Mouse (Mus musculus) heart, adult 11 months (tissue): ENCODE results near the gene Ate1.
"Not testable (repeated sequence)": the region's sequence is repeated elsewhere in the genome, so short reads cannot be mapped to it uniquely, and the experiment has no call there.

Experiments used
- DNase-seq: peaks from one replicate; pipeline ENCODE4 v3.0.0; 2022

Gene Ate1

DNA sequence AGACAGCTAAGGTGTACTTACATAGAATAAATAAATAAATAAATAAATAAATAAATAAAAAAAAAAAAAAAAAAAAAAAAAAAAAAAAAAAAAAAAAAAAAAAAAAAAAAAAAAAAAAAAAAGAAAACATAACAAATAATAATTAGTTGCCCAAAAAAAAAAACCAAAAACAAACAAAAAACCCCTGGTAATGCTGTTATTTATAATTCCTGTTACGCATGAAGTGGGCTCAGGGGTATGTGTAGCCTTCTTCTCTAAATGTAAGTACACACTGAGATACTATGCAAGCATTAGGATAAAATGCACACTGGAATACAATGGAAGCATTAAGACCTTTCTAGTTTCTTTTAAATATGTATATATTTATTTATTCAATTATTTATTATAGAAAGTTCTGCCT lies 130.1 kb downstream of the Ate1 start:
- DNase-seq: not testable (repeated sequence)

DNA sequence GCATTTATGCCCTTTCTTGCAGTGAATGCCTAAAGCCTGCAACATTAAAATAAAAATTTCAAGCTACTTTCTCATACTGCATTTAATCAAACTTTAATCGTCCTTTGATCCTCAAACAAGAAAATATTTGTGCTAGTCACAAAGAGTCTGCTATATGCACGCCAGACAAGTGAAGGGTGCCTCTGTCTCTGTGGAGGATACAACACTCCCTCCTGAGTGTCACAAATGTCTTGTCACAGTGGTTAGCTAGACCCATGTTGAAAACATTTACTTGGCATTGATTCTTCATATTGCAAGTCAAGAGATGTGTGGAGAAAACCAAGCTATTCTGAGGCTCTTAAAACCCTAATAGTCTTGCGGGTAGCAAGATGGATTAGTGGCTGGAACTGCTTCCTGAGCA lies 133.9 kb downstream of the Ate1 start:
- peak; percentile 44 for DNase-seq

DNA sequence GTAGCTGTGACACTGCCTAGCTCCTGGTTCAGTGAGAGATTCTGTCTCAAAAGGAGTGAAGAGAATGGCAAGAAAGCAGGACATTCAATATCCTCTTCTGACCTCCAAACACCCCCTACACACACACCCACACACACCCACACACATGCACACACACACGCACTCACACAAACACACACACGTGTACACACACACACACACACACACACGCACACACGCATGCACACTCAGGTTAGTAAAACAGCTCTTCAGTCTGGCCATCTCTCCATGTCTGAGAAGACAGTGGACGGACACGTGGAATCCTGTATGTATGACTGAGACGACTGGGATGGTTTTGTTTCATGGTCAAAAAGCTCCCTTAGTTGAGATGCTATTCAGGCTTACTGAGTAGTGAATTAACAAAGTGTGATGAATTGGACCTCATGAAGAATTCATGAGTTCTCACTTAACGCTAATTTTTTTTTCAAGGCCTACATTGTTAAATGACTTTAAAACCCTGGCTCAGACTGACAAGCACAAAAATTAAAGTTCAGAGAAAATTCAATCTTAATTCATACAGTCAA lies 134.4 kb downstream of the Ate1 start:
- peak; percentile 70 for DNase-seq

DNA sequence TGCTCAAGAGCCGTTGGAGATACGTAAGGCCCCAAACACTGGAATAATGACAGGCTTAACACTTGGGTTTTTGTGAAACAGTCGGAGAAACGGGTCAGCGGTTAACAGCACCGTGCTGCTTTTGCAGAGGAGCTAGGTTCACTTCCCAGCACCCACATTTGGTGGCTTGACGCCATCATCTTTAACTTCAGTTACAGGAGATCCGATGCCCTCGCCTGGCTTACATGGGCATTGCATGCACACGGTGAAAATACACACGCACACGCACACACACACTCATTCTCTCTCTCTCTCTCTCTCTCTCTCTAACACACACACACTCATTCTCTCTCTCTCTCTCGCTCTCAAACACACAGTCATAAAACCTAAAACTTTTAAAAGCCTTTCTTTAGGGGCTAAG lies 138.0 kb downstream of the Ate1 start:
- peak; percentile 45 for DNase-seq

DNA sequence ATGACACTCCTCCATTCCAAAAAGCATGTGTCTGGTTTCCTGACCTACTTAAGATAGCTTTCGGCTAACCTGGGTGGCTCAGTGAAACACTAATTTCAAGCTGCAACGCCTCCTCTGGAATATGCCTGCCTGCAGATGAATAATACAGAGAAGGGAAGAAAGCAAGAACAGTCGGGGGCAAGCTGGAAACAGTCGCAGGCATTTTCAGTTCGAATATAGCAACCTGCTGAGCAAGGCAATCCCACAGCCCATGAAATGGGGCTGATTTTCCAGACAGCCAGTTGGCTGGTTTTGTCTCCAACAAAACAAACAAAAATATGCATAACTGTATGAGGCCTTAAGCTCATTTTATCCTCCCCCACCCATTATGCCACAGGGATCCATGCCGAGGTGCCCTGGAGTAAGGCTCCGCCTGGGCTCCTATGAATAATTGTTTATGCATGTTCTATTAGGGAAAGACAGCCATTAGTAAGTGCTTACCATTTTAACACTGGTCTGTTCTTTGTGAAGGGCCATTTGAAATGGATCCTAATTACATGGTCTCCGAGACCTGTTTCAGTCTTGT lies 138.7 kb downstream of the Ate1 start:
- DNase-seq: peak; percentile 44

DNA sequence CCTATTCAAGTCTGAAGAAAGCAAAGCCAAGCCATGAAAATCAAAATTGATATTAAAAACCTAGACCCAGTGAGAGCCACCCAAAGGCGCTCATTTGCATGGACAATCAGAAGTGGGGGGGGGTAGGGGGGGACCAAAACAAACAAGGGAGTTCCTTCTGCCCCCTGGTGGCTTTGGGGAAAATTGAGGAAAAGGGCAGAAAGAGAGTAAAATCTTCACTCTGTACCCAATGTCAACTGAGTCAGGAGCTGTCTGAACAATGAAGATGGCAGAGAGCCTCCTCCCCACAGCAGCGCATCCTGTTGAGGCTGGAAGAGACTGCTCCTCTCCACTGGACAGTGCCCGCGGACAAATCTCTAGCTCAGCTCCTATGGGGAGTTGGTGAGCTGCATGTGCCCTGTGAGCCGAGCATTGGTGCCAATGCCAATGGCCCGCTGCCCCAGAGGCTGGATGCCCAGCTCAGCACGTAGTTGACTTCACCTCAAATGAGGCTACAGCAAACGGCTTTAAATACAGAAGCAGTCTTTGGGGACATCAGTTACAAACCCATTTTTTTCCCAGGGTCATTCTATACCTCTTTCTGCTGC lies 139.3 kb downstream of the Ate1 start:
- DNase-seq: peak; percentile 86

DNA sequence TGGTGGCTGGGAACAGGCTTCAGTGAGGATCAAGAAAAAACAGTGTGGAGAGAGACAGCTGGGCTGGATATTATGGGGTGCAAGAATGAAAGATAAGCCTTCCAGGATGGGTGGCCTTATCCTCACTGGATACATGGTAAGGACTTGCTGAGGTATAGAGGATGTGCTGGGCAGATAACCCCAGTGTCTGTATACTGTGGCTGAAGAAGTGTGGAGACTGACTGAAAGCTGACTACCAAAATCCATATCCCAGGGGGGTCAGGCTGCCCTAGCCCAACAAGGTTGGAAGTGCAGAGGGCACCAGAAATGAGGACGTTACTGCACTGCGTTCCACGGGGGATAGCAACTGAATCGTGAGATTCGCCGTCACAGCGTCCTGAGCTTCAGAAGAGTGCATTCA lies 139.8 kb downstream of the Ate1 start:
- peak; percentile 75 for DNase-seq

DNA sequence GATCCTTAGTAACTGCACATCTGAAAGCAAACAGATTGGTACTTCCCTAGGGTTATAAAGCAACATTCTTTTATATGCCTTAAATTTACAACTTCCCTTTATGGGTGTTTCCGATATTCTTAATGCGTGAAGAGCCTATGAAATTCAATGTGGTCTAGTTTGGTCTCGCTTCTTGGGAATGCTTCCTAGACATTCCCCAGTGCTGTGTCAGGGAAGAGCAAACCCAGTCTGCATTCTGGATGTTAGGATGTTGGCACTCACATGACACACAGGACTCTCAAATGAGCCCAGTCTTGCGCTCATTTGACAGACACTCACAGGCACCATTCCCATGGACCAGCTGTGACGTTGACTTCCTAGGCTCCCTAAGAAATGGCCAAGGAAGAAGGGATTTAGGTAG lies 140.3 kb downstream of the Ate1 start:
- peak; percentile 61 for DNase-seq

DNA sequence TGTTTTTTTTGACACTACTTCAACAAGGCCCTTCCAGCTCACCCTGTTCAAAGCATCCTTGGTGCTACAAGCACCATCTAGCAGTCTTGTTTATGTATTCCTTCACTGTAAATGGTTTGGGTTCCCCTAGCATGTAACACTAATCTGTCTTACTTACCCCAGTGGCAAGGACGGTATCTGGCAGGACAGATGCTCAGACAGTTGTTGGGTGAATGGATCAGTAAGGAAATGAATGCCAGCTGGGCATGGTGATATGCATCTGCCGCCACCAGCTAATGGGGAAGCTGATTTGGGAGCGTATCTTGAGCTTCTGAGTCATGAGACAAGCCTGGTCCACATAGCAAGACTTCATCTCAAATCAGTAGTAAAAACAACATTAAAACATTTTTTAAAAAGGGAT lies 141.9 kb downstream of the Ate1 start:
- peak; percentile 45 for DNase-seq

DNA sequence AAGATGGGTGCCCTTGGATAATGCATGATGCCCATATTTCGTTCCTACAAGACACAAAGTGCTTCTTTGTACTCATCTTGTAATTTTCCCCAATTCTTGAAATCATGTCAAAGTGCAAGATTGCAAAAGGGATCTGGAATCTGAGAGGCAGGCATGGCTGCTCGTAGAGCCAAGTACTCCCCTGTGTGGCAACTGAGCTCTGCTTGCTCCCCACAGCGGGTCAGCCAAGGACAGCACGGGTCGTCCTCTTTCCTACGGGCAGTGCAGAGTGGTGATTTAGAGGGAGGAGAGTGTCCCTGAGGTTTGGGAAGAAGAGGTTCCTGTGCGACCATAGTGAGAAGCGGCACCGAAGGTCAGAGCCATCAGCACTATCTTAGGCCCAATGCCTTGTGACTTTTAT lies 145.9 kb downstream of the Ate1 start:
- peak; percentile 85 for DNase-seq

DNA sequence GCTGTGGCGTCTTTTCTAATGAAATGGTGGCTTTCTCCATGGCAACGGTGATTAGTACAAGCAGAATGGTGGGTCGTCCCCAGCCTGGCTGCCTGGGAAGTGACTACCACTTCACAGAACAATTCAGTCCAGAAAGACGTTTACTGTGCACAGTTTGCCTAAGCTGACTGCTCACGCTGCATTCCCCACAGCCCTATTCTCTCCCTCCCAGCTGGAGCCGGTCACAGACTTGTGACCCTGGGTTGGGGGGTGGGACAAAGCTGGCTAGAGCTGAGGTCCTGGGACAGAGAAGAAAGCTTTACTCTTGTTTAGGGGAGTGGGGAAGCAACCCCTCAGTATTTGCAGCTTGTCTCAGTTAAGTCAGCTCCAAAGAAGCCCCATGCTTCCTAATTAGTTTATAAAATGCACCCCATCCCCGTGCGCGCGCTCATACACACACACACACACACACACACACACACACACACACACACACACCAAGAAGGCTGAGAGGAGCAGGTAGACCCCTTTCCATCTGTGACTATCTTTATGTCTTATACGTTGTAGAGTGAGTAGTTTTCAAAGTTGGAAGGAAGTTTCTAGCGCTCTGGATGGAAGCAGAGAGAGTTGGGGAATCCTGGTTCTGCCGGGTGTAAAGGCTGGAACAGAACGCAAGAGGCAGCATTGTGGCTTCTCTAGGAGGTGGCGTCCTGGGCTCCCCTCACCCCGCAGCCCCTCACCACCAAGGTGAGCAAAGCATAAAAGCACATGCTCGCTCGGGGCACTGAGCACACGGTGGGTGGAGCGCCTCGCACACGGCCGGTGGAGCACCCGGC lies 151.1 kb downstream of the Ate1 start:
- peak; percentile 82 for DNase-seq

DNA sequence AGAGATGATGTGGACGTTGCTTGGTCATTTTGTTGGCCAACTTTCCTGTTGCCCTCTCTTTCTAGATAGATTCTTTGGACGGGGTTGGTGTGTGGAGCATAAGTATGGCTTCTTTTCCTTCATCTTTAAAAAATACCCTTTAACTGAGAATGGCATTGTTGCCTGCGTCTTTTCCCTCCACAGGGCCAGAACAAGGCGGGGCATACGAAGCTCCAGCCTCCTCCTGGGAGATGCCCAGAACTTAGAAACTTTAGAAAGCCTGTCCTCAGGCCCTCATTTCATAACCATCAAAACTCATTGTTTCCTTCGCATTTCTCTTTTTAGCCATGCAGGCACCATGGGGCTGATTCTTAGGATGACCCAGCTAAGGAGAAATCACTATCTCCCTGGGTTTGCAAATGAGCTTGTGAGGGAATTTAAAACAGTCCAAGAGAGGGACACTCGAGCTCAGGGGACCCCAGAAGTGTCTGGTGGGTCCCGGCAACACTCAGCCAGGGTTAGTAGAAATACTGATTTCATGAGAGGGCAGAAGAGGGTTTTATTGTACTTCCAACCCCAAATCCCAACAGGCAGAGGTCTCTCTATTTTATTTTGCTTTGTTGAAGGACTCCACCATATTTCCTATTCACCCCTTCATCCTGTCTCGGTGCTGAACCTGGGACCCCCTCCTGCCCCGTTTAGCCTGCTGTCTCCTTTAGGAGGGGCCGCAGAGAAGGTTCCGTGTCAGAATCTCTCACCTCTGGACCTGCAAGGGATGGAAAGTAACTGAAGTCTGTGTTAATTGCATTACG lies 151.9 kb downstream of the Ate1 start:
- peak; percentile 2 for DNase-seq

DNA sequence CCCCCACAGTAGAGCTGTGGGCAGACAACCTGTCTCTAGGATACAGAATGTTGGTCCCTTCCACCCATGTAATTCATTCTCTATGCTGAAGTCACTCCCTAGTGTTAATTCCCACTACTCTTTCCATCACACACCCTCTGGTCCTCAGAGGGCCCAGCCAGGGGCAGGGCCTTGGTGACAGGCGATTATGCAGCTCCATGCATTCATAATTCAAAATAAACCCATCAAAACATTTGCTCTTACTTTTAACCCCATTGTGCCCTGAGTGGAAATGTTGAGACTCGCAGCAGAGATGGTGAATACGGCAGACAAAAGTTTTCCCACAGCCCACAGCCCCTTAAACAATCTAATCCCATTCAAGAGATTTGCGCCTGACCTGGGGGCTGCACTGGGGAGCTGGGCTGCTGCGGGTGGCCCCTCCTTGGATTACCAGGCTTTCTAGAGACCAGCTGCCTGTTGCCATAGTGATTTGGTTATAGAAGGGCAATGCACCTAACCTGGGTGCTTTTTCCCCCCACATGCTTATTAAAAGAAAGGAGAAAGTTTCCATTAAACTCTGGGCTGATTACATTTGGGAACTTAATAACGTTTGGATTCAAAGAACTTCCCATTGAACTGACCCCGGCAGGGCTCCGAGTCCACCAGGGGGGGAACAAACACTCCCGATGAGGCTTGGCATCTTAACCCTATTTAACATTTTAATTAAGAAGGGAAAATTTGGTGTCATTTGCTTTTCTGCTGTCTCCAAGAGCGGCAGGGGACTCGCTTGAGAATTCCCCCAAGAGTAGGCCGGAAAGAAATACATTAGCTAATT lies 152.7 kb downstream of the Ate1 start:
- peak; percentile 43 for DNase-seq

DNA sequence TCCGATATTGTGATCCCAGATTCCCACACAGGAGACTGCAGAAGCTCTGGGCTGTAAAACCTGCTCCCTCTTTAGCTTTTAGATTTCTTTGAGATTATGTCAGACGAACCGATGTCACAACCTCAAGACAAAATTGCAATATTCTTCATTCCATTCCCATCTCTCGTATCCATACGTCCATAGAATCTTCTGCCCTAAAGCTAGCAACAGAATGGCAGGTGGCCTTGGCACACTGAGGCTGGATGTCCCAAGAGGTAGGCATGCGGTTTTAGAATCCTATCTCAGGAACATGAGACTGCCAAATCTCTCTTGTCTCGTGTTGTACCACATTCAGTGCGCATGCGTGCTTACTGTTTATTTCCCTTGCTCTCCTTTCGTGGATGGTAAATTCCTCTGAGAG lies 154.5 kb downstream of the Ate1 start:
- DNase-seq: no peak
